Mouse (Mus musculus) thymus, postnatal 0 days (tissue): ENCODE data around the gene Tnmd. TPM values are rescaled to one million over a fixed set of nuclear protein-coding genes. Genes with fewer than 3 reads are reported as not detected.

Source experiments
- DNase-seq: peaks from one replicate; pipeline ENCODE4 v3.0.0-alpha.2; 2015; ENCODE audit warnings: low spot score
- polyA plus RNA-seq: library from polyadenylated mRNA; unstranded; fragments of >200 nt; fragmentation: Nextera tagmentation; extraction: Ambion mirVana; gene quantifications from 2 replicates; pipeline ENCODE4 v1.2.1, GENCODE M21; 2015

The Tnmd gene
- polyA plus RNA-seq = 1.8 and 2.2 TPM in 2 replicates

DNA sequence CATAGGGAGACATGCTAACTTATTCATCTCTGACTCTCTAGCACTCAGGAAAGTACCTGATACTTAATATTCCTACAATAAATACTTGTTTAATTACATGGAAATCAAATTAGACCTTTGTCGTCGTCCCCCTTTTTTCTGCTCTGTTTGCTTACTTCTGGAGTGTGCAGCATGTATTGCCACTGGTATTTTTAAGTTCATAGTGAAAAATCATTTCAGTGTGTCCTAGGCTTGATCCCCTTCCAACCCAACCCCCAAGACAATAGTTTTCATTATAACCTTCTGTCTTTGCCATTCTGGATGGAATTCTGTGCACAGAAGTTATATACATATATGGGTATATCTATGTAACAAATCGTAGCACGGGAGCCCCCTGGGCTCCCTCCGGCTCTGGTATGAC is at the start of gene Tnmd:
Gene Tnmd (plus strand): TSS at position 301 of the 400 bp plus-strand sequence.
- no peak for DNase-seq

DNA sequence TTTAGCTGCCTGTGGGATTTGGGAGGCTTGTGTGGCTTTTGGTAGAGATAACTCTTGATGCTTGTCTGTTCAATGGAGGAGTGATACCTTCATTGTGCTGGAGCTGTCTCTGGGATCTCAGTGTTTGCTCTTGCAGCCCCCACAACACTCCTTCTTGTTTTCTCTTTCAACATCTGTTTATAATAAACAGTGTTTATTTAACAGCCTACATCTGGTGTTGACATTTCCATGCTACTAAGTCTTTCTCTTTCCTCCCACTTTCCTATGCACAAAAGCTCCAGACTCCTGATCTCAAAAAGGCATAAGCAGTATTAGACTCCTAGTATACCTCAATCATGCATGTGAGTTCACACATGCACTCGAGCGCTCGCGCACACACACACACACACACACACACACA is 2.9 kb downstream of the Tnmd start:
- DNase-seq = no peak

DNA sequence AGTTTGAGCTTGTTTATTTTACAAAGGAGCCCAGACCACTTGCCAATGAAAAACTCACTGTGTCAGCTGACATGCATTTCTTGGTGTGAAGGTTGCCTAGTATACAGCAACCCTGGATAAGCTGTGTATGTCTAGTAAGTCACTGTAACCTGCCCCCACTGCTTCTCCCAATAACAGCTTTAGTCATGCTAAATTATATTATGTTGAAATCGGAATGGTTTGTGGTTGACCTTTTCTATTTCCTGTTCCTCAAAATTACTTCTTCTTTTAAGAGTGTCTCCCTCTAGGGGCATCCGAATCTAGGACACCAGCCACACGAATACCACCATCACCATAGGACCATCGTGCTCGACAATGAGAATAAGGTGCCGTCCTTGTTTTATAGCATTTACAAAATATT is 19.0 kb downstream of the Tnmd start:
- no peak for DNase-seq

DNA sequence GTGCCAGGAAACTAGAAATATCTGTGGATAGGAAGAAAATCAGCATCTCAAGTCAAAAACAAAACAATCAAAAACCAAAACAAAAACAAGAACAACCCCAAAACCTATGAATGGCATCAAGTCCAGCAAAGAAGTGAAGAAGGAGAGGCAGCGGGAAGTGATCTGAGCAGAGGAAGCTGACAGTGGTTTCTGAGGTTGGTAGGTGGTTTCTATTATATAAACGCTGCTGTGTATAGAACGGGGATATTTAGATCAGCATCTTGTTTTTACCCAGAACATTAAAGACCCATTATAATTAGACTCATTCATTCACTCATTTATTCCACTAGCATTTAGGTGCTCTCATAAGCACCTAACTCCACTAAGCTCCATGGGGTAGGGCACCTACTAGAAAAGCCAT is 36.5 kb downstream of the Tnmd start:
- no peak for DNase-seq

DNA sequence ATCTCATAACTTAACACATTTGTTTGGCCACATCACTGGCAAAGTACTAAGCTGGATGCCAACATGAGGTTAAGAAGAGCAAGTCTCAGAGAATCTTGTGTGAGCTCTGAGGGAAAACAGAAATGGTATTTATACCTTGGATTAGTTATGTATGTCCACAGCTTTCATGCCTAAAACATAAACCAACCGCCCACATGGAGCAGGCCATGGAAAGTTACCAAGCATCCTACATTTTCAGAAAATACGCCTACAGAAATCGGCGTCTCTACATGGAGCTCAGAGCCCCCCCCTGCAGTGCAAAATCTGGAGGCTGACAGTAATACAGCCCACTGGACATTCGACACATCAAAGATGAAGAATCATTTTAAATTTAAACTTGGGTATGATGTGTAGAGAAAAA is 37.3 kb downstream of the Tnmd start:
- DNase-seq = no peak

DNA sequence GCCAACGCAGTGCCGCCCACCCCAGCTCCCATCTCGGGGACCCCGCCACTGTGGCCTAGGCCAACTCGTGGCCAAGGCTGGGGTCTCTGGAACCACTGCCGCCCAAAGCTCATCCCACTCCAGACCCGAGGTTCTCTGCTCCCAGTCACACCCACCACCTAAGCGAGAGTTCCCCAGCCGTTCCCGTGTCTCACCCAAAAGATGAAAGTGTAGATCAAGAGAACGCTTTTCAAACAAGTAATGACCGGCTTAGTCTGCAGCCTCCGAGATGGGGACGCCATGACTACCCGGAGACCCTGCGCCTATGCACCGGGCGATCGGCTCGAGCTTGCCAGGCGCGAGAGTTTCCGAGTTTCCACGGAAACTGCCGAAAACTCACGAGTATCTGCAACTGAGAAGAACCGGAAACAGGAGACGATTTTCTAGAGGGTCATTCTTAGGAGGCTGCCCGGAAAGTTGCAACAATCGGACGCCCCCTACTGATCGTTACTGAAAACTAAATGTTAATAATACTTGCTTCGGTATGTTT is 47.3 kb downstream of the Tnmd start, which contains the start of gene Tspan6:
Gene Tspan6 (minus strand): TSS at position 416 of the 529 bp plus-strand sequence.
- peak; percentile 85 for DNase-seq

DNA sequence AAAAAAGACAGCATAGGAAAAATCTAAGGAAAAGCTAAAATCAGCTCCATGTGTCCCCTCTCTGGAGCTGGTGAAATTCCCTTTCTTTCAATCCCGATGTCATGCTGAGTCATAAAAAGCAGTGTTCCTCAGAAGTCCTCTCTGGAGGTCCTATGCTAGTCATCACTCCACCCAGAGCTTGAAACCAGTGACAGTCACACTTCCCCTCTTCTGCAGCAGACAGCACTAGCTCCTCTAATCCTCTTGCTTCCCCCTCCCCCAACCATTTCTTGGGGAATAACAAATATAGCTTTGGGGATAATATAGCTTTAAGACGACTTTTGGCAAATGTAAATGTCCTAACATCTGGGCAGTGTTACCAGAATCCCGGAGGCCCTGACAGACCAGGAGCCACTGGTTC is 57.5 kb downstream of the Tnmd start, which contains the start of gene Srpx2:
Gene Srpx2 (plus strand): TSS at position 166 of the 400 bp plus-strand sequence.
- no peak for DNase-seq

DNA sequence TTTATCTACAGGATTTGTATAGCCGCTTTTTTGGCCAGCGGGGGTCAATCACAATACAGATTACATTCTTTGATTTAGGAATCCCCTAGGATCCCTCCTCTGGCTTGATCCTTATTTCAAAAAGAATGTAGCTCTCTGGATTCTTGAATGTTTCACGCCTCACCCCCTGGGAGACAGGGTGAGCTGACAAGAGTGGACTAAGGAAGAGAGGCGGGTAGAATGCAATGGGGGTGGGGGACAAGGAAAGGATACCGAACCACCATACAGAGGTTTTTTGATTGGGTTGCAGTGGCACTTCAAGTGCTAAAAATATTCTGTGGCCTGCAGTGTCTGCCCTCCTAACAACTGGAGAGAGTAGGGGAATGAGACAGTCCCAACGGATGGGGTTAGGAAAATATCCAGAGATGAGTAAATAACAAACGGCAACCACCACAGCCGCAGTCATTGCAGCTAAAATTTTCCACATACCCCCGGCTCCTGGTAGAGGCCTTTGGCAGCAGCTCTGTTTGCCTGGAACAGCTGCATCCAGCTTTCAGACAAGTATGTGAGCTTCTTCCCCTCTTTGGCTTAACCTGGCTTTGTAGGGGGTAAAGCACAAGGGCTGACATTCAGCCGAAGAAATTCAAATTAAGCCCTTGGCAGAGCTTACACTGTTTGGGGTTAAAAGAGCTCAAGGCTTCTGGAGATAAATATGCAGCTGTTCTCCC is 60.8 kb downstream of the Tnmd start:
- DNase-seq = no peak

DNA sequence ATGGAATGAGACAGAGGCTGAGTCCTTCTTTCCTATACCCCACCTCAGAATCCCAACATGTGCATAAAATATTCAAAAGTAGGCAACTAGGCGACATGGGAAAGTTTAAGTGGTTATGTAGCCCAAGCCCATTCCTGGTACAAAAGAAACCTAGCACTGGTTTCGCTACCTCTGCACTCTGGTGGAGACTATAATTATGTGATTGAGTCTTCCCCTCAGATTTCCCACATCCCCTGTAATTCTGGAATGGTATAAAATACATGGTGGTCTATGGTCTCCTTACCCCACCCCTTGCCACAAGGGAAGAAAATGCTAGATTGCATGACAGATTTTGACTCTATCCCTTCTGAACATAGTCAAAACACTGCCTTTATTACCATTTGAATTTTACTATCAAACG is 62.2 kb downstream of the Tnmd start:
- DNase-seq = no peak

DNA sequence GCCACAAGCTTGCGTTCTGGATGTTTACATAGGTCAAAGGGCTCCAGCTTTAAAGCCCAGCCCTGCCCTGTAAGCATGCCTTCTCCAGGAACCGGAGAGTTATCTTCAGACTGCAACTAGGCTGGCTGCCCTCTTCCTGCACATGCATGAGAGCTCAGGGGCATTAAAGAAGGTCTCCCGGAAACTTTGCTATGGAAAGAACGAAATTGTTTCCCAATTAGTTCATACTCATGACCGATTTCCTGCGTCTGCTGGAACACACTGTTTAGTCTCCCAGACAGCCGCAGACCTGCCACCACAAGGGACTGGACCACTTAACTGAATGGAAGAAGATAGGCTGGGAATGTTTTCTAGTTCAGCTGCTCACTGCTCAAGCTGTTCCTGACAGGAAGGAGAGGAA is 63.4 kb downstream of the Tnmd start:
- no peak for DNase-seq

Other genes with a start within 250 kb of the Tnmd start
- gene Pcdh19, start 162.0 kb upstream of the Tnmd start, polyA plus RNA-seq = 0.77 and 0.88 TPM in 2 replicates
- gene Tspan6, start 47.4 kb downstream of the Tnmd start, polyA plus RNA-seq = 44.5 and 45.1 TPM in 2 replicates
- gene Srpx2, start 57.4 kb downstream of the Tnmd start, polyA plus RNA-seq = 0.62 and 1.2 TPM in 2 replicates
- 0.23 and 0.42 TPM in 2 replicates for gene Sytl4, start 130.8 kb downstream of the Tnmd start, polyA plus RNA-seq
- 53.6 and 54.1 TPM in 2 replicates for gene Cstf2, start 208.2 kb downstream of the Tnmd start, polyA plus RNA-seq